Mouse (Mus musculus): Measurements from ENCODE around the gene Kcnk13.

The Kcnk13 gene

GRCm38 (mm10) chr12:99964301-99965202 is at the start of gene Kcnk13:
Gene Kcnk13, plus strand, starts transcription at chr12:99964499.
- peak within 1 kb of the TSS; percentile 76 for H3K4me3 ChIP-seq (replicated peaks; ENCODE audit: low read length)
- H3K36me3 ChIP-seq (ENCODE audit: insufficient read depth, low read length) = no peaks in the 10 kb centered on the region
- H3K4me1 ChIP-seq (replicated peaks; ENCODE audit: low read depth, low read length) = peaks cover 36% of the 10 kb centered on the region
- peaks cover 84% of the 10 kb centered on the region for H3K27me3 ChIP-seq (ENCODE audit: insufficient read depth, low read length)
- TF ChIP-seq CTCF (conservative IDR thresholded peaks at IDR 0.05; ENCODE audit: low read length) (peak; percentile 61), NANOG (IDR thresholded peaks at IDR 0.05; ENCODE audit: borderline replicate concordance, low read length) (no peak)
- H3K9me3 ChIP-seq (ENCODE audit: low read length) = no peaks in the 10 kb centered on the region

- Histone ChIP-seq H3K36me3 (ENCODE audit: insufficient read depth, low read length) (peaks cover 66% of the 10 kb centered on the region), H3K9me3 (ENCODE audit: low read length) (peaks cover 14% of the 10 kb centered on the region), H3K4me3 (replicated peaks; ENCODE audit: low read length) (no peak overlapping the region), H3K27me3 (ENCODE audit: insufficient read depth, low read length) (no peaks in the 10 kb centered on the region), H3K4me1 (replicated peaks; ENCODE audit: low read depth, low read length) (peaks cover 4% of the 10 kb centered on the region; the same call in 1 of the 2 replicates)
- TF ChIP-seq POU5F1 (IDR thresholded peaks at IDR 0.05; ENCODE audit: borderline replicate concordance, low read length) (no peak), NANOG (IDR thresholded peaks at IDR 0.05; ENCODE audit: borderline replicate concordance, low read length) (no peak), CTCF (conservative IDR thresholded peaks at IDR 0.05; ENCODE audit: low read length) (no peak)
Observed at GRCm38 (mm10) chr12:99917800-99918427, 46.4 kb upstream of the Kcnk13 start.

- Histone ChIP-seq H3K36me3 (ENCODE audit: insufficient read depth, low read length) (peaks cover 61% of the 10 kb centered on the region), H3K4me1 (replicated peaks; ENCODE audit: low read depth, low read length) (peaks cover 21% of the 10 kb centered on the region), H3K4me3 (replicated peaks; ENCODE audit: low read length) (no peak overlapping the region), H3K9me3 (ENCODE audit: low read length) (peaks cover 9% of the 10 kb centered on the region), H3K27me3 (ENCODE audit: insufficient read depth, low read length) (no peaks in the 10 kb centered on the region)
- no peak for TF ChIP-seq POU5F1 (IDR thresholded peaks at IDR 0.05; ENCODE audit: borderline replicate concordance, low read length)
- no peak for TF ChIP-seq CTCF (conservative IDR thresholded peaks at IDR 0.05; ENCODE audit: low read length)
- no peak for TF ChIP-seq NANOG (IDR thresholded peaks at IDR 0.05; ENCODE audit: borderline replicate concordance, low read length)
Observed at GRCm38 (mm10) chr12:99919636-99920035, 44.7 kb upstream of the Kcnk13 start.

GRCm38 (mm10) chr12:99921045-99921444 is 43.3 kb upstream of the Kcnk13 start:
- peak; percentile 82 for TF ChIP-seq CTCF (conservative IDR thresholded peaks at IDR 0.05; ENCODE audit: low read length)
- no peak for TF ChIP-seq POU5F1 (IDR thresholded peaks at IDR 0.05; ENCODE audit: borderline replicate concordance, low read length)
- Histone ChIP-seq H3K9me3 (ENCODE audit: low read length) (no peaks in the 10 kb centered on the region), H3K36me3 (ENCODE audit: insufficient read depth, low read length) (peaks cover 61% of the 10 kb centered on the region), H3K27me3 (ENCODE audit: insufficient read depth, low read length) (no peaks in the 10 kb centered on the region), H3K4me3 (replicated peaks; ENCODE audit: low read length) (no peak overlapping the region), H3K4me1 (replicated peaks; ENCODE audit: low read depth, low read length) (peaks cover 24% of the 10 kb centered on the region)

- Histone ChIP-seq H3K4me1 (replicated peaks; ENCODE audit: low read depth, low read length) (peaks cover 24% of the 10 kb centered on the region), H3K4me3 (replicated peaks; ENCODE audit: low read length) (no peak overlapping the region), H3K36me3 (ENCODE audit: insufficient read depth, low read length) (peaks cover 67% of the 10 kb centered on the region), H3K27me3 (ENCODE audit: insufficient read depth, low read length) (no peaks in the 10 kb centered on the region), H3K9me3 (ENCODE audit: low read length) (no peaks in the 10 kb centered on the region)
- no peak for TF ChIP-seq POU5F1 (IDR thresholded peaks at IDR 0.05; ENCODE audit: borderline replicate concordance, low read length)
- peak; percentile 70; the same call in 1 of the 2 replicates for TF ChIP-seq NANOG (IDR thresholded peaks at IDR 0.05; ENCODE audit: borderline replicate concordance, low read length)
- no peak for TF ChIP-seq CTCF (conservative IDR thresholded peaks at IDR 0.05; ENCODE audit: low read length)
Observed at GRCm38 (mm10) chr12:99923131-99923606, 41.1 kb upstream of the Kcnk13 start.

- H3K4me3 ChIP-seq (replicated peaks; ENCODE audit: low read length) = no peak overlapping the region
- H3K27me3 ChIP-seq (ENCODE audit: insufficient read depth, low read length) = no peaks in the 10 kb centered on the region
- TF ChIP-seq NANOG (IDR thresholded peaks at IDR 0.05; ENCODE audit: borderline replicate concordance, low read length) = no peak
- no peak for TF ChIP-seq CTCF (conservative IDR thresholded peaks at IDR 0.05; ENCODE audit: low read length)
- no peak for TF ChIP-seq POU5F1 (IDR thresholded peaks at IDR 0.05; ENCODE audit: borderline replicate concordance, low read length)
- peaks cover 66% of the 10 kb centered on the region for H3K36me3 ChIP-seq (ENCODE audit: insufficient read depth, low read length)
- peaks cover 24% of the 10 kb centered on the region for H3K4me1 ChIP-seq (replicated peaks; ENCODE audit: low read depth, low read length)
- H3K9me3 ChIP-seq (ENCODE audit: low read length) = no peaks in the 10 kb centered on the region
Observed at GRCm38 (mm10) chr12:99923703-99924102, 40.6 kb upstream of the Kcnk13 start.

- no peaks in the 10 kb centered on the region for H3K27me3 ChIP-seq (ENCODE audit: insufficient read depth, low read length)
- H3K4me3 ChIP-seq (replicated peaks; ENCODE audit: low read length) = no peak overlapping the region
- H3K4me1 ChIP-seq (replicated peaks; ENCODE audit: low read depth, low read length) = peaks cover 16% of the 10 kb centered on the region
- TF ChIP-seq NANOG (IDR thresholded peaks at IDR 0.05; ENCODE audit: borderline replicate concordance, low read length) (no peak), POU5F1 (IDR thresholded peaks at IDR 0.05; ENCODE audit: borderline replicate concordance, low read length) (no peak), CTCF (conservative IDR thresholded peaks at IDR 0.05; ENCODE audit: low read length) (no peak)
- no peaks in the 10 kb centered on the region for H3K9me3 ChIP-seq (ENCODE audit: low read length)
- H3K36me3 ChIP-seq (ENCODE audit: insufficient read depth, low read length) = peaks cover 69% of the 10 kb centered on the region
Observed at GRCm38 (mm10) chr12:99928311-99928710, 36.0 kb upstream of the Kcnk13 start.

GRCm38 (mm10) chr12:99929160-99929559 is 35.1 kb upstream of the Kcnk13 start:
- no peak overlapping the region for H3K4me3 ChIP-seq (replicated peaks; ENCODE audit: low read length)
- TF ChIP-seq POU5F1 (IDR thresholded peaks at IDR 0.05; ENCODE audit: borderline replicate concordance, low read length) (no peak), CTCF (conservative IDR thresholded peaks at IDR 0.05; ENCODE audit: low read length) (no peak), NANOG (IDR thresholded peaks at IDR 0.05; ENCODE audit: borderline replicate concordance, low read length) (no peak)
- H3K27me3 ChIP-seq (ENCODE audit: insufficient read depth, low read length) = no peaks in the 10 kb centered on the region
- no peaks in the 10 kb centered on the region for H3K9me3 ChIP-seq (ENCODE audit: low read length)
- H3K36me3 ChIP-seq (ENCODE audit: insufficient read depth, low read length) = peaks cover 65% of the 10 kb centered on the region
- H3K4me1 ChIP-seq (replicated peaks; ENCODE audit: low read depth, low read length) = peaks cover 8% of the 10 kb centered on the region

All from E14TG2a.4 (cell line).